33 mouse cellular contexts compared by ENCODE assay signal in genomic region chr7:120322963-120323362, GRCm38 (mm10). TPM values are rescaled to one million over a fixed set of nuclear protein-coding genes. Genes with fewer than 3 reads are reported as not detected.
A peak's percentile ranks its signal among the peaks of the same experiment; 100 is the strongest.
DNase-seq lines count a peak whose midpoint lies in the region; ATAC-seq and TF ChIP-seq lines count a peak whose summit lies in the region.
"Had no signal": no experiment of that assay in that cellular context is flagged by ENCODE, and none has a peak within 500 bp of the region (broad histone marks: within the 10 kb centered on the region; RNA-seq: fewer than 3 reads in every experiment).

No protein-coding gene starts in this region.

- peak; percentile 6 for DNase-seq in liver, adult 2 months (ENCODE audit: extremely low read depth, low read depth, low spot score)
- DNase-seq in liver, postnatal 0 days, result no peak
- DNase-seq in lung, embryonic 14.5 days, result peak; percentile 44
- peak; percentile 79 for DNase-seq in lung, postnatal 0 days (ENCODE audit: low spot score)
- peak; percentile 43 for DNase-seq in lung, postnatal 25 days (ENCODE audit: low spot score)
- DNase-seq in heart, postnatal 25 days (ENCODE audit: low spot score), result no peak
- DNase-seq in thymus, postnatal 36 days, result no peak
- DNase-seq in hindbrain, postnatal 0 days (ENCODE audit: low spot score), result no peak
- DNase-seq: adrenal gland, adult 2 months; adrenal gland, postnatal 14 days; B cell, adult 2 months; cerebellum, adult 11-12 months; cerebellum, adult 9-10 months; cerebellum, postnatal 14 days; embryo, embryonic 11 days; gastrocnemius, postnatal 25 days; heart, adult 18-20 months; heart, postnatal 10 days; heart, postnatal 4 days had no signal

- no peaks in the 10 kb centered on the region for H3K36me3 ChIP-seq in liver, adult 2 months (ENCODE audit: control insufficient read depth, insufficient read depth, low read length)
- H3K36me3 ChIP-seq in liver, postnatal 0 days (replicated peaks; ENCODE audit: insufficient read depth, low read length), result no peaks in the 10 kb centered on the region
- H3K36me3 ChIP-seq in lung, embryonic 14.5 days (ENCODE audit: insufficient read depth), result no peaks in the 10 kb centered on the region
- no peaks in the 10 kb centered on the region for H3K36me3 ChIP-seq in lung, postnatal 0 days (ENCODE audit: insufficient read depth, low read length)
- H3K36me3 ChIP-seq in hindbrain, postnatal 0 days (ENCODE audit: insufficient read depth, low read length), result no peaks in the 10 kb centered on the region
- H3K36me3 ChIP-seq: embryonic facial prominence, embryonic 10.5 days; embryonic facial prominence, embryonic 13.5 days; forebrain, embryonic 12.5 days; forebrain, embryonic 15.5 days; heart, embryonic 12.5 days; heart, embryonic 15.5 days; hindbrain, embryonic 15.5 days had no signal

- no peaks in the 10 kb centered on the region for H3K79me2 ChIP-seq in liver, adult 2 months (ENCODE audit: control insufficient read depth, insufficient read depth, low read length)

- ATAC-seq in liver, postnatal 0 days, result no peak
- ATAC-seq in lung, embryonic 14.5 days (ENCODE audit: insufficient read depth), result peak; percentile 83; the same call in 1 of the 2 replicates
- ATAC-seq in lung, postnatal 0 days, result peak; percentile 88
- no peak for ATAC-seq in hindbrain, postnatal 0 days
- ATAC-seq: CD4-positive, CD25-positive, alpha-beta regulatory T cell, adult 4 months; forebrain, embryonic 15.5 days had no signal

- no peak for TF ChIP-seq CTCF in liver, adult 2 months (IDR thresholded peaks at IDR 0.05; ENCODE audit: low read depth, low read length)
- TF ChIP-seq CTCF in liver, postnatal 0 days (IDR thresholded peaks at IDR 0.05; ENCODE audit: low read depth), result no peak
- no peak for TF ChIP-seq CTCF in lung, embryonic 14.5 days (IDR thresholded peaks at IDR 0.05; ENCODE audit: low read depth)
- no peak for TF ChIP-seq CTCF in lung, postnatal 0 days (IDR thresholded peaks at IDR 0.05)
- TF ChIP-seq CTCF in hindbrain, postnatal 0 days (IDR thresholded peaks at IDR 0.05; ENCODE audit: low read depth), result no peak

- H3K9ac ChIP-seq in liver, adult 2 months (ENCODE audit: low read depth, low read length), result no peak overlapping the region
- no peak overlapping the region for H3K9ac ChIP-seq in liver, postnatal 0 days (replicated peaks)
- H3K9ac ChIP-seq in lung, embryonic 14.5 days, result no peak overlapping the region
- H3K9ac ChIP-seq in lung, postnatal 0 days (replicated peaks; ENCODE audit: low read depth), result no peak overlapping the region
- H3K9ac ChIP-seq in hindbrain, postnatal 0 days (replicated peaks; ENCODE audit: low read length), result no peak overlapping the region
- H3K9ac ChIP-seq: embryonic facial prominence, embryonic 13.5 days; forebrain, embryonic 12.5 days; forebrain, embryonic 15.5 days; heart, embryonic 12.5 days; heart, embryonic 15.5 days; hindbrain, embryonic 15.5 days had no signal

- WGBS in liver, adult 2 months, result 28% methylated on average over 4 of the region's 4 CpGs
- 20% methylated on average over 4 of the region's 4 CpGs for WGBS in liver, postnatal 0 days (ENCODE audit: insufficient replicate concordance)
- WGBS in lung, embryonic 14.5 days, result 13% methylated on average over 4 of the region's 4 CpGs
- WGBS in lung, postnatal 0 days, result 5% methylated on average over 4 of the region's 4 CpGs
- WGBS in hindbrain, postnatal 0 days, result 53% methylated on average over 4 of the region's 4 CpGs

- H3K4me1 ChIP-seq in liver, adult 2 months (ENCODE audit: control insufficient read depth, insufficient read depth, low read length), result no peaks in the 10 kb centered on the region
- H3K4me1 ChIP-seq in liver, postnatal 0 days (ENCODE audit: insufficient read depth), result no peaks in the 10 kb centered on the region
- H3K4me1 ChIP-seq in lung, embryonic 14.5 days (ENCODE audit: insufficient read depth), result peaks cover 2% of the 10 kb centered on the region; the same call in 1 of the 2 replicates
- H3K4me1 ChIP-seq in lung, postnatal 0 days (ENCODE audit: insufficient read depth, low read depth, low read length), result no peaks in the 10 kb centered on the region
- H3K4me1 ChIP-seq in hindbrain, postnatal 0 days (ENCODE audit: insufficient read depth, low read length), result no peaks in the 10 kb centered on the region
- H3K4me1 ChIP-seq: heart, embryonic 12.5 days had no signal

- H3K4me2 ChIP-seq in liver, postnatal 0 days (ENCODE audit: low read depth, low read length), result no peak overlapping the region
- no peak overlapping the region for H3K4me2 ChIP-seq in lung, embryonic 14.5 days
- no peak overlapping the region for H3K4me2 ChIP-seq in lung, postnatal 0 days (replicated peaks; ENCODE audit: low read depth, low read length)
- no peak overlapping the region for H3K4me2 ChIP-seq in hindbrain, postnatal 0 days (ENCODE audit: low read depth, low read length)
- H3K4me2 ChIP-seq: embryonic facial prominence, embryonic 13.5 days; forebrain, embryonic 12.5 days; forebrain, embryonic 15.5 days; heart, embryonic 12.5 days; heart, embryonic 15.5 days; hindbrain, embryonic 15.5 days had no signal

- no peak for TF ChIP-seq EP300 in liver, postnatal 0 days (IDR thresholded peaks at IDR 0.05; ENCODE audit: low read depth)
- peak; percentile 74 for TF ChIP-seq EP300 in lung, postnatal 0 days (IDR thresholded peaks at IDR 0.05)

- H3K27me3 ChIP-seq in liver, adult 2 months (ENCODE audit: control insufficient read depth, insufficient read depth, low read length), result no peaks in the 10 kb centered on the region
- H3K27me3 ChIP-seq in liver, postnatal 0 days (ENCODE audit: insufficient read depth, low read length), result no peaks in the 10 kb centered on the region
- no peaks in the 10 kb centered on the region for H3K27me3 ChIP-seq in lung, embryonic 14.5 days (ENCODE audit: insufficient read depth, low read length)
- H3K27me3 ChIP-seq in lung, postnatal 0 days (replicated peaks; ENCODE audit: insufficient read depth, low read length), result no peaks in the 10 kb centered on the region
- no peaks in the 10 kb centered on the region for H3K27me3 ChIP-seq in hindbrain, postnatal 0 days (ENCODE audit: insufficient read depth, low read length)
- H3K27me3 ChIP-seq: forebrain, embryonic 15.5 days; heart, embryonic 15.5 days; hindbrain, embryonic 15.5 days had no signal

- no peak overlapping the region for H3K4me3 ChIP-seq in liver, adult 2 months (ENCODE audit: insufficient read depth, low read depth, low read length)
- no peak overlapping the region for H3K4me3 ChIP-seq in liver, postnatal 0 days (ENCODE audit: low read depth, low read length)
- no peak overlapping the region for H3K4me3 ChIP-seq in lung, embryonic 14.5 days (ENCODE audit: low read depth, low read length)
- H3K4me3 ChIP-seq in lung, postnatal 0 days (ENCODE audit: low read depth, low read length), result no peak overlapping the region
- no peak overlapping the region for H3K4me3 ChIP-seq in hindbrain, postnatal 0 days (ENCODE audit: low read length)
- H3K4me3 ChIP-seq: embryonic facial prominence, embryonic 10.5 days; embryonic facial prominence, embryonic 13.5 days; erythroblast, embryonic 14.5 days; forebrain, embryonic 12.5 days; forebrain, embryonic 15.5 days; heart, embryonic 12.5 days; heart, embryonic 15.5 days; hindbrain, embryonic 15.5 days had no signal

- intact Hi-C loops in heart, postnatal 25 days (cut with DNase I), result loop anchor here (10.0 kb wide), 1 partner anchor 478 kb away; no protein-coding TSS in a partner anchor

- no peak for TF ChIP-seq POLR2A in liver, adult 2 months (IDR thresholded peaks at IDR 0.05; ENCODE audit: extremely low read depth, insufficient read depth, low read length)

- H3K9me3 ChIP-seq in liver, postnatal 0 days (ENCODE audit: low read length), result no peaks in the 10 kb centered on the region
- H3K9me3 ChIP-seq in lung, embryonic 14.5 days (ENCODE audit: low read depth, low read length), result no peaks in the 10 kb centered on the region
- H3K9me3 ChIP-seq in lung, postnatal 0 days (ENCODE audit: low read length), result no peaks in the 10 kb centered on the region
- no peaks in the 10 kb centered on the region for H3K9me3 ChIP-seq in hindbrain, postnatal 0 days (ENCODE audit: low read length)
- H3K9me3 ChIP-seq: embryonic facial prominence, embryonic 10.5 days; embryonic facial prominence, embryonic 13.5 days; forebrain, embryonic 12.5 days; forebrain, embryonic 15.5 days; heart, embryonic 12.5 days; heart, embryonic 15.5 days; hindbrain, embryonic 15.5 days had no signal

- H3K27ac ChIP-seq in liver, adult 2 months (replicated peaks; ENCODE audit: insufficient read depth, low read depth, low read length), result no peak overlapping the region
- H3K27ac ChIP-seq in liver, postnatal 0 days (ENCODE audit: low read depth), result no peak overlapping the region
- H3K27ac ChIP-seq in lung, embryonic 14.5 days (ENCODE audit: low read depth), result no peak overlapping the region
- no peak overlapping the region for H3K27ac ChIP-seq in lung, postnatal 0 days (ENCODE audit: low read length)
- H3K27ac ChIP-seq in hindbrain, postnatal 0 days, result no peak overlapping the region
- H3K27ac ChIP-seq: embryonic facial prominence, embryonic 10.5 days; embryonic facial prominence, embryonic 13.5 days; forebrain, embryonic 12.5 days; forebrain, embryonic 15.5 days; heart, embryonic 15.5 days; hindbrain, embryonic 15.5 days had no signal

RNA-seq across cellular contexts. Expression of gene Abca15, which starts 5.5 kb away (rescaled TPM):
- total RNA-seq in liver, adult 2 months (2014; rRNA removed), result not detected in 2 replicates
- not detected in 2 replicates for polyA plus RNA-seq in liver, adult 2 months (2012; rRNA removed)
- not detected in 2 replicates for polyA plus RNA-seq in liver, postnatal 0 days (2015; fragmentation: Nextera tagmentation; extraction: Ambion mirVana)
- not detected in 2 replicates for polyA plus RNA-seq in lung, embryonic 14.5 days (2014; fragmentation: Nextera tagmentation; extraction: Ambion mirVana)
- not detected in 2 replicates for polyA plus RNA-seq in lung, postnatal 0 days (2015; fragmentation: Nextera tagmentation; extraction: Ambion mirVana)
- total RNA-seq in heart, postnatal 25 days (2021), result not detected
- total RNA-seq in hindbrain, postnatal 0 days (2014; rRNA removed), result not detected in 2 replicates
- not detected in 2 replicates for polyA plus RNA-seq in hindbrain, postnatal 0 days (2015; fragmentation: Nextera tagmentation; extraction: Ambion mirVana)
- total RNA-seq: adrenal gland, adult 2 months; adrenal gland, postnatal 14 days; adrenal gland, postnatal 4 days; gastrocnemius, adult 8-10 months; gastrocnemius, postnatal 25 days; heart, adult 18-20 months; heart, postnatal 10 days; heart, postnatal 4 days; MEL had no signal
- polyA plus RNA-seq: adrenal gland, adult 2 months; CD4-positive, CD25-positive, alpha-beta regulatory T cell, adult 4 months; embryonic facial prominence, embryonic 10.5 days; embryonic facial prominence, embryonic 13.5 days; erythroblast, embryonic 14.5 days; forebrain, embryonic 12.5 days; forebrain, embryonic 15.5 days; gonadal fat pad, adult 2 months; heart, embryonic 12.5 days; heart, embryonic 15.5 days; hindbrain, embryonic 11.5 days; hindbrain, embryonic 15.5 days had no signal

Comparison
In these comparisons a context has a peak if more than half of its experiments do, and no peak if none do; other contexts are left out.
1. DNase-seq: peak in liver, adult 2 months (single experiment), lung, embryonic 14.5 days (single experiment), lung, postnatal 0 days (single experiment) and lung, postnatal 25 days (single experiment); none in liver, postnatal 0 days (single experiment), heart, postnatal 25 days (single experiment), thymus, postnatal 36 days (0 of 2) and hindbrain, postnatal 0 days (single experiment).
2. ATAC-seq: peak in lung, embryonic 14.5 days (single experiment) and lung, postnatal 0 days (single experiment); none in liver, postnatal 0 days (single experiment) and hindbrain, postnatal 0 days (single experiment).